Mouse (Mus musculus) cerebellum, postnatal 4 days (tissue): ENCODE measurements around the gene Pum1.

Experiments used
- DNase-seq, 2 experiments: peaks; one replicate each; pipeline ENCODE4 v3.0.0; 2022; ENCODE audit warnings: low spot score in 2 of 2, mixed read lengths in 1 of 2

The Pum1 gene

DNA sequence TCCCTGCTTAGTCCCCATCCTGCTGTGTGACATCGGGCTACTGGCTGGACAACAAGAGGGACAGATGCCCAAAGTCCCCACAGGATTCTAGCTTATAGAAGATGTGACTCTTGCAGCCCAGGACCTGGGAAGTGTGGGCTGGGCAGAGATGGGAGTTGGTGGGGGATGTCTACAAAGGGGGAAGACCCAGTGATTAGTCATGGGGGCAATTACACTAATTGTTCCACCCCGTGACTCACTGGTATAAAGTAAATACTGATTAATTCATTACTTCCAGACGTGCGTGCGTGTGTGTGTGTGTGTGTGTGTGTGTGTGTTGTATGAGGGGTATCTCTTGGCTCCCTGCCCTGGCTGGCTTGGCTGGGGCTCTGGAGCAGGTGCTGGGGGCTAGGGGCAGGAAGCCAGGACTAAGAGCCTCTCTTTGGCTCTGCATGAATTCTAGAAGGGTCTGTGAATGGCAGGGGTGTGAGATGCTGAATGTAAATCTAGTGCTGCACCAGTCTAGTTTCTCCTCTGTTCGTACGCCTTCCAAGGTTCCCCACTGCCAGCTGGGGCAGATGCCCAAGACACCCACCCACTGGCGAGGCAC lies 151.7 kb downstream of the Pum1 start:
- peak; percentile 63 to 89 for DNase-seq

DNA sequence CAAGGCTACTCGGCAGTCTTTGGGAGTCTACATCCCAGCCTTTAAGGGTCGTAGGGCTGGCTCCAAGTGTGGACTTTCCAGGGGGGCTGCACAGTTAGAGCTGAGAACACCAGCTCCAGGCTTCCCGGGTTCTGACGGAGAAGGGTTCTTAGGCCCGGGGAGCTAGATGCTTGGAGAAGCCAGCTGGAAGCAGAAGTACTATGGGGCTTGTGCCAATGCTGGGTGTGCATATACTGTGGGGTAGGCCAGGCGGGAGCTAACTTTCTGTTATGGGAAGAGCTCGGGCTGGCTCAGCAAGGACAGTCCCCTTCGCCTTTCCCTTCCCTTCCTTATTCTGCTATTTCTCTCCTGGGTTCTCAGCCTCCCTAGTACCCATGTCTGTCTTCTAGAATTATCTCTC lies 152.7 kb downstream of the Pum1 start:
- DNase-seq: no peak

DNA sequence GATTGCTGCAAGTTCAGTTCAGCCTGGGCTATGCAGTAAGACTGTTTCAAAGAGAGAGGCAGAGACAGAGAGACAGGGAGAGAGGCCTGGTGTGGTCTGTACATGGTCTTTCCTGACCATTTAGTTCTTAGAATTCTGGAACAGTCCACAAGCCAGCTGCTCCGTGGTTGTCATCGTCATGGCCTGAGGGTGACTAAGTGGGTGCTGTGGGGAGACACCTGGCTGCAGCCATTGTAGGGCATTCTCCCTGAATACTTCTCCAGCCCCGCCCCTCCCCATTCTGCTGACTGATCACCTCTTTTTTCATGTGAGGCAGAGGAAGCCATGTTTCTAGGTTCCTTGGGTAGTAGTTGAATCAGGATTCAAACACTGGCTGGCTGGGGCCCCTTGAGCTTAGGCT lies 156.7 kb downstream of the Pum1 start:
- DNase-seq: no peak

DNA sequence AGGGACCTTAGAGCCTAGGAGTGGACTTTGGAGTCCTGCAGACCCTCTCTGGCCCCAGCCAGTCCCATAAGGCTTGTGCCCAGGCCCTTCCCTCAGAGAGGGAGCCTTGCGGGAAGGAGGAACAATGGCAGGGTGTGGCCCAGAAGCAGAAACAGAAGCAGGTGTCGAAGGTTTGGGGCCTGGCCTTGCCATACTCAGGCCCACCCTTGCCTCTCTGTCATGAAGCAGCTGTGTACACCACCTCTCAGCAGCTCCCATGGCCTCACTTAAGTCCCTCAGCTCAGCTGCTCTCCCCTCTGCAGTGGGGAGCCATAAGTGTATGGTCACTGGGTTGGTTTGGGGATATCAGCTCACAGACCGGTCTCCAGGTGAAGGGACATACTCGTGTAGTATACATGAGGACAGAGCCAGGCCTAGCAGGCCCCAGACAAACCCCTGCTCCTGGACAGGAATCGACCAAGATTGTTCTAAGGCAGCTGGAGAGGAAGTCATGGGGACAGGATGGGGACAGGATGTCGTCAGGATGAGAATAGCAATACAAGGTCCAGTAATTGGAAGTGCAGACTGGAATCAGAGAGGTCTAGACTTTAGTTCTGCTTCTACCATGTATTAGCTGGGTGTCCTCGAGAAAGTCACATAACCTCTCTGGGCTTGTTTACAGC lies 157.6 kb downstream of the Pum1 start:
- no peak for DNase-seq

DNA sequence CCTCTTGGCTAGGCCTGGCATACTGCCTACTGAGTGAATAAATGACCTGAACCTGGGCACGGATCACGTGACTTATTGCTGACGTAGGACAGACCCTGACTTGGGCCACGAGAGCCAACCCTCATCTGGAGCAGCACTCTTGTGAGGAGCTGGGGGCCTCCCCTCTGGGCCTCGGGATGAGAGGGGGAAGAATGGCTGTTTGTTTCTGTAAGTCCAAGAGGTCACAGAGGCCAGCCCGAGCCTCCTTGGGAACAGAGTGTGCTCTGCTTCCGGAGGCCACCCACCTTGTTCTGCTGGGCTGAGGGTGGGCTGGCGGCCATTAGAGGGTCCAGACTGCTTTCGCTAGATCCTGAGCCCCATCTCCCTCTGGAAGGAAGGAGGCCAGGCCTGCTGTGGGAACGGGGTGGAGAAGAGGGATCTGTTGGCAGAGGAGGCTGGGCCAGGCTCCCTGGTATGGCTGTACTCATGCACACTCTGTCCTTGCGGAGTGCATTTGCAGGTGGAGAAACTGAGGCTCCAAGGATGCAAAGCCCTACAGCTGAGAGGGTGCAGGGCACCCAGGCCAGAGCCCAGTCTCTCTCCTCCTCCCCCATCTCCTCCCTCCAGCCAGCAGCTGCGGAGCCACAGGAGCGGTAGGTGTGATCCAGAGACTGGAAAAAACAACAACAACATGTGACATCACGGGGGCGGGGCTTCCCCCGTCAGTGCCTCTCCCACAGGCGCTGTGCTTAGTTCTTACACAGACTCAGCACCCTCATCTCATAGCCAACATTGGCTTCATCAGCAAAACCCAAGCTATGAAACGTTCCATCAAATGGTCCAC lies 165.9 kb downstream of the Pum1 start:
- no peak for DNase-seq
